Mouse (Mus musculus): ENCODE data around the gene LTO1. TPM values are rescaled to one million over a fixed set of nuclear protein-coding genes. Genes with fewer than 3 reads are reported as not detected.
"Not testable (repeated sequence)": the region's sequence is repeated elsewhere in the genome, so short reads cannot be mapped to it uniquely, and the experiment has no call there.

The LTO1 gene
- total RNA-seq, 2 experiments from 2014 or later = 20.2 to 25.2 TPM

DNA sequence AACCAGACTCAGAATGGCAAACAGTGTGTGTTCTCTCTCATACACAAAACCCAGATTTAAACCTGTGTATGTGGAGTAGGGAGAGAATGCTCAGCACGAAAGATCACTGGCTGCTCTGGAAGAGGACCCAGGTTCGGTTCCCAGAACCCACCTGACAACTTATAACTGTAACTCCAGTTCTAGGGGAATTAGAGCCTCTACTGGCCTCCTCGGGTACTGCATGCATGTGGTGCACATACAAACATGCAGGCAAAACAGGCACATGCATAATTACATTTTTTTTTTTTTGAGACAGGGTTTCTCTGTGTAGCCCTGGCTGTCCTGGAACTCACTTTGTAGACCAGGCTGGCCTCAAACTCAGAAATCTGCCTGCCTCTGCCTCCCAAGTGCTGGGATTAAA lies 9.4 kb upstream of the LTO1 start:
- DNase-seq (ENCODE audit: low spot score in 2 of 2); intact Hi-C loops (cut with DNase I): not testable (repeated sequence)

DNA sequence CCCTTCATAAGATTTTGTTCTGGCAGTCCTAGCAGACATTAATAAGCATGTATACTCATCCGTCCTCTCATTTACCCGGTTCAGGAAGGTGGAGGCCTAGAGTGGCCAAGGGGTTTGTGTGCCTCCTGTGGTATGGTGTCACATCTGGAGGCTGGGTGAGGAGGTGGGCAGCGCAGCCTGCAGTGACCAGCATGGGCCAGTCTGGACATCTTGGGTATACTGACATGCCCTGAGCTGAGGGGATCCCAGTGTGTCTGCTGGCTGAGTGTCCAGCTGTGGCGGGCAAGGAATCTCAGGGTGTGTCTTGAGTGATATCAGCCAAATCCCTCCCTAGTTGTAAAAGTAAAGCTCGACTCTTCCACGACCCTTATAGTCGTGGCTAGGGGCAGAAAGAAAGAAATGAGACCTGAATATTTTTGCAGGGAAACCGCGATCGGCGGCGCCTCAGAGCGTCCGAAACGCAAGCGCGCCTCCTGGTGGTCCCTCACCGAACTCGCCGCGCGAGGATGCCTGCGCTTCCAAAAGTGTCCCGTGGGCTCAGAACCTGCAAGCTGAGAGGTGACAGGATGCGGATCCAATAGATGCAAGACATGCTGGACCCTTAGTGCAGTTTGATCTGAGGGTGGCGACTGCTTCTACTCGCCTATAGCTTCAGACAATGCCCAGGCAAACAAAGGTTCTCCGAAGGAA lies 8.0 kb upstream of the LTO1 start:
- DNase-seq (ENCODE audit: low spot score in 2 of 2) = peak; percentile 52 to 81
- intact Hi-C loops (cut with DNase I) = no loop called here

- no peak for DNase-seq (ENCODE audit: low spot score in 2 of 2)
- intact Hi-C loops (cut with DNase I) = no loop called here
These were observed 7.1 kb upstream of the LTO1 start for GRCm38 (mm10) chr7:144907793-144908192.

DNA sequence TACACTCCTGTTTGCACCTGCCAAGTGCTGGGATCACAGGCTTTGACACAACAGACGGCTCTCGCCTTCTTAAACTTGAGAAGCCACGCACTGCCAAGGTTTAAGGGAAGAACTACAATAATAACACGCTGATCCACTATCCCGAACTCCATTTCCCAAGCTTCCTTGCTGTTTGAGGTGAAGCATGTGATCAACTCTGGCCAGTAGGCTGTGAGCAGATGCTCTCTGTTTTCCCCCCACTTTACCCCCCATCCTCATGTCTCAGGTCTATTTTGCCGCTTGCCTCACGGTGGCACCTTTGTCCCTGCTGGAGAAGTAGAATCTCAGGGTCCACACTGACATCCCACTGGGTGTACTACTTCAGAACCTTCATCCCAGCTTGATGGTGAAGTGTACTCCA lies 6.2 kb upstream of the LTO1 start:
- intact Hi-C loops (cut with DNase I) = no loop called here

DNA sequence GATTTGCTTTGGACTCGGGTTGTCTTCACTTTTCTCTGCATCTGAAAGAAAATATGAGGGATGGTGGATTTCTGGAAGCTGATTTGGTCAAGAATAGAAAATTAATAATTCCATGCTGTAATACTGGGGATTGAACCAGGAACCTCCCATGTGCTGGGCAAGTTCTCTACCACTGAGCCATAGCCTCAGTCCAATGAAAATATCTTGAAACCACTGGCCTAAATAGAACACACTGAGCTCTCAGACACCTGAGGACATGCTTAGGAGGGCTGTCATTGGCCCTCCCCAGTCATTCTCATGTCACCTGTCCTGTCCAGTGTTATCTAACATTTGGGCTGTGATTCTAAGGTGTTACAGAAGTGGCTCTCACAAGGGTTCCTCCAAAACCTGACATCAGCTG lies 3.8 kb upstream of the LTO1 start:
- peak in 1 of 2 experiments; percentile 53 for DNase-seq (ENCODE audit: low spot score in 2 of 2)
- intact Hi-C loops (cut with DNase I) = no loop called here

More for the DNA sequence above, 6.2 kb upstream of the LTO1 start:
- peak; percentile 46 to 67 for DNase-seq (ENCODE audit: low spot score in 2 of 2)

- intact Hi-C loops (cut with DNase I) = no loop called here
- no peak for DNase-seq (ENCODE audit: low spot score in 2 of 2)
These were observed 2.0 kb upstream of the LTO1 start for GRCm38 (mm10) chr7:144912897-144913296.

GRCm38 (mm10) chr7:144914296-144914947 lies 478 bp upstream of the LTO1 start:
- peak; percentile 88 for DNase-seq (ENCODE audit: low spot score in 2 of 2)
- intact Hi-C loops (cut with DNase I) = no loop called here

DNA sequence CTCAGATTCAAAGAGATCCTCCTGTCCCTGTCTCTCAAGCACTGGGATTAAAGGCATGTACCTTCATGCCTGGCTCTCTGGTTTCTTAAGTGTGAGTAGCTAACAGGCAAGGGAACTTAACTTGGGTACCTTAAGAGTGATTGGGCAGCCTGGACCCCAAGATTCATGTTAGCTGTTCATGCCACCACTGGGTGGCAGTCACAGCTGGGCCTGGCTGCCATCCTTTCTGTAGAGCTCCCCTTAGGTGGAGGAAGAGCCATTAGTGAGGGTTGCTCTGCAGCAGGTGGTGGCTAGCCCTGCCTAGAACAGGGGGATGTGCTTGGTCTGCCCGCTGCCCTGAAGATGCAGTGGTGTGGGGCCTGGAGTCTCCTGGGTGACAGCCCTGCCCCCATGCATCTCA lies 3.9 kb downstream of the LTO1 start:
- no peak for DNase-seq (ENCODE audit: low spot score in 2 of 2)
- intact Hi-C loops (cut with DNase I) = no loop called here

- intact Hi-C loops (cut with DNase I) = no loop called here
- DNase-seq (ENCODE audit: low spot score in 2 of 2) = no peak
These were observed 12.7 kb downstream of the LTO1 start for GRCm38 (mm10) chr7:144927591-144927990.

GRCm38 (mm10) chr7:144928009-144928888 lies 13.3 kb downstream of the LTO1 start:
- DNase-seq (ENCODE audit: low spot score in 2 of 2) = no peak
- intact Hi-C loops (cut with DNase I) = no loop called here

GRCm38 (mm10) chr7:144928889-144929210 lies 13.9 kb downstream of the LTO1 start:
- intact Hi-C loops (cut with DNase I) = no loop called here
- no peak for DNase-seq (ENCODE audit: low spot score in 2 of 2)

- no peak for DNase-seq (ENCODE audit: low spot score in 2 of 2)
- intact Hi-C loops (cut with DNase I) = no loop called here
These were observed 14.6 kb downstream of the LTO1 start for GRCm38 (mm10) chr7:144929506-144929905.

DNA sequence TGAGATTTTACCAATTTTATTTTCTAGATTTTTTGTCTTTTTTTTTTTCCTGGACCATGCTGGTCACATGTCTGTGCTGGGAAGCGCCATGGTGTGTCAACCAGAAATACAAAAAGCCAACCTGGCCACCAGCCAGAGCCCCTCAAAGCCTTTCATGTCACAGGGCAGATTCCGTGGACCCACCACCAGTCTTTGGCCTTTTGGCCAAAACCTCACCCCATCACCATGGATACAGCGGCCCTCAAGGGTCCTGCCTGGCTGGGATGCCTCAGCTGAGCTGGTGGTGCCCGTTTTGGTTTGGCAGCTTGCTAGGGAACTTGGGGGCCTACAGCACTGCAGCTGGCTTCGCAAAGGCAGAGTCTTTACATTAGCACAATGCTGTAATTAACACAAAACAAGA lies 15.0 kb downstream of the LTO1 start:
- no peak for DNase-seq (ENCODE audit: low spot score in 2 of 2)
- intact Hi-C loops (cut with DNase I) = no loop called here

DNA sequence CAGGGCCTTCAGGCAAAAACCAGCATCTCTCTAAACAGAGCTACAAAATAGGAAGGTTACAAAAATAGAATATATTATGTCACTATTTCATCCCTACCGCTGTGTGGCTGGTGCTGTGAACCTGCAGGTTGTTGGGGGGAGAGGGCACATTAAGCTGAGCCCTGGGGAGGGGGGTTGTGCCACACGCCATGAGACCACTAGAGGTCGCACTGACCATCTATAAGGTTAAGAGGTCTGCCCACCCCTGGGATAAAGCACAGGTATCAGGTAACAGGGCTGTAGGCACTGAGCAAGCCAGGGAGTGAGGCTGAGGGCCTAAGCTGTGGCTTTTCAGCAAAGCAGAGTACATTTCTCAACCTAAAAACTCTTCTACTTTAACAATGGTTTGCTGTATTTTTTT lies 16.9 kb downstream of the LTO1 start:
- intact Hi-C loops (cut with DNase I) = no loop called here
- DNase-seq (ENCODE audit: low spot score in 2 of 2) = no peak

DNA sequence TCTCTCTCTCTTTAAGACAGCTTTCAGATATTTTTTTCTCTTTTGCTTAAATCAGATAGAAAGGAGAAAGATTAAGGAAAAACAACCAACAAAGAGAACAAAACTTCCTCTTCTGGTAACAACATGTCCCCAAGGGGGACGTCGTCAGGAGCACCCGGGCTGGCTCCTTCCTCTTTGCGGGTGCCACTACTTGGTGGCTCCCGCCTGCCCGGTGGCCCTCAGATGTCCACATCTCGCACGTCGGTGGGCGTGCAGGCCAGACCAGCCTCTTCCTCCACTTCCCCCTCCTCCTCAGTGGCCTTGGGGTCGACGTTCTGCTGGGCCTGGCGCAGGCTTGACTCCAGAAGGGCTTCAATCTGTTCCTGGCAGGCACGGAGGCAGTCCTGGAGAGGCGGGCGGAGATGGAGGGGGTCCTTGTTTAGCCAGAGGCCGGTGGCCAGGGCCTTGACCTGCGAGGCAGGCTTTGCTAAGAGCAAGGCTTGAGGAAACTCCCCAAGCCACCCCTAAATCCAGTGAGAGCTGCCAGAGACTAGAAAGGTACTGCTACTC lies 17.6 kb downstream of the LTO1 start:
- intact Hi-C loops (cut with DNase I) = no loop called here
- DNase-seq (ENCODE audit: low spot score in 2 of 2) = no peak

- DNase-seq (ENCODE audit: low spot score in 2 of 2) = no peak
- intact Hi-C loops (cut with DNase I) = no loop called here
These were observed 18.4 kb downstream of the LTO1 start for GRCm38 (mm10) chr7:144933336-144933735.

DNA sequence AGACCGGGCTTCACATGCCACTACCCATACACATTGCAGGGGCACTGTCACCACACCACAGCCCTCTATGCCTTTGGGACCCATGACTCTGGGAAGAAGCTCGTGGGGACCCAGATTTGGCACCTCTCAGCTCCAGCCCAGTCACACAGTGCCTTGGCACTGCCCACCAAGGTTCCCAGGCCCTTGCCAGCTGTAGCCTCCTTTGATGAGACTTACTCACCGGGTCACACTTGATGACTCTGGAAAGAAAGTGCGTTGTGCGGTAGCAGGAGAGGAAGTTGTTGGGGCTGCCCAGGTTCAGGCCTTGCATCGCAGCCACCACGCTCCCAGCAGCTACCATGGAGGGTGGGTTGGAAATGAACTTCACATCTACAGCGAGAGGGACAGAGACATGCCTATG lies 18.9 kb downstream of the LTO1 start:
- intact Hi-C loops (cut with DNase I) = no loop called here
- no peak for DNase-seq (ENCODE audit: low spot score in 2 of 2)

DNA sequence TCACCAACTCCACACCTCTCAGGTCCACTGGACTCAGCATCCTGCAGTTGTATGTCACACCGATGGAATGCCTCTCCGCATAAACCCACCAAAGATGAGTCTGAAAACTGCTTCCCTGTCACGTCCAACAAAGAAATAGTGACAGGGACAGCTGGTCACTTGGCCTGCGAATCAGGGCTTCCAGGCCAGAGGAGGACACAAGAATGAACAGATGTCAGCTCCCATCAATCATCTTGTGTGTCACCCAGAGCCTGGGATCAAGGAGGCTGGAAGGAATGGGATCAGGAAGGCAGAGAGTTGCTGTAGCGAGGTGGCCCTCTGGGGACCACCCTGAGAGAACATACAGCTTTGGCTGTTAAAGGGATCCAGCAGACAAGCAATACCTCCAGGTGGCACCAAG lies 20.0 kb downstream of the LTO1 start:
- DNase-seq (ENCODE audit: low spot score in 2 of 2) = no peak
- intact Hi-C loops (cut with DNase I) = loop anchor here (5.0 kb wide), 4 partner anchors 97 to 262 kb away; no protein-coding TSS in a partner anchor

- DNase-seq (ENCODE audit: low spot score in 2 of 2) = peak; percentile 53 to 66
- intact Hi-C loops (cut with DNase I) = loop anchor here (5.0 kb wide), 4 partner anchors 97 to 262 kb away; no protein-coding TSS in a partner anchor
These were observed 20.7 kb downstream of the LTO1 start for GRCm38 (mm10) chr7:144935563-144935962.

DNA sequence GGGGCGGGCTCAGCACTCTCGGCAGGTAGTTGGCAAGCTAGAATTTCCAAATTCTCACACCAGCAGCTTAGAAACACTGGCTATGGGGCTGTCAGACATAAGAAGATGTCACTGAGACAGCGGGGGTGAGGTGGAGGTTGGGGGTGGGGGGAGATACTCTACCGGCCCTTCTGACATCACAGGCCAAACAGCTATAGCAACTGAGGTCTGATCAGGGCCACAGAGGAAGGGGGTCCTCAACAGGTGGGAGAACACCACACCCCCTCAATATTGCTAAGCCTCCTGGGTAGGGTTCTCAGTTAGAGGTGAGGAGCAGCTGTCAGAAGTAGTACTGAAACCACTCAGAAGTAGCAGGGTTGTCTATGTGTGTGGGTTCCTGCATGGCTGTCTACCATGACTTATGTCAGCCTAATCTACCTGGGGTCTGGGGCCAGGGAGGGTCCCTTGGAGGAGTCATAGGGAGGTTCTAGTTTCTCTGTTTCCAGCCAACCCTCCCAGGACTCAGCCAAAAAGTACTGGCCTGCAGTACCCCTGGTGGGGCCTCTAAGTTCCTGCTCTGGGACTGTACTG lies 21.5 kb downstream of the LTO1 start:
- DNase-seq (ENCODE audit: low spot score in 2 of 2) = no peak
- intact Hi-C loops (cut with DNase I) = loop anchor here (5.0 kb wide), 4 partner anchors 96 to 261 kb away; no protein-coding TSS in a partner anchor
